Mouse (Mus musculus): ENCODE measurements around the gene Pafah1b2. TPM values are rescaled to one million over a fixed set of nuclear protein-coding genes. Genes with fewer than 3 reads are reported as not detected.
A peak's percentile ranks its signal among the peaks of the same experiment; 100 is the strongest.

The Pafah1b2 gene
- polyA plus RNA-seq, 1 experiment from 2014 or later, result 290 TPM

- ATAC-seq (replicated peaks), result no peak
- WGBS, result 93% methylated on average over 6 of the region's 6 CpGs
- Histone ChIP-seq H3K4me3 (no peak overlapping the region), H3K27ac (no peak overlapping the region), H3K4me1 (peaks cover 34% of the 10 kb centered on the region), H3K4me2 (no peak overlapping the region), H3K27me3 (replicated peaks) (no peaks in the 10 kb centered on the region), H3K9ac (no peak overlapping the region), H3K36me3 (replicated peaks) (no peaks in the 10 kb centered on the region), H3K9me3 (no peaks in the 10 kb centered on the region)
Observed at GRCm38 (mm10) chr9:46018316-46018715, 5.8 kb upstream of the Pafah1b2 start.

- H3K4me1 ChIP-seq, result peaks cover 42% of the 10 kb centered on the region
- WGBS, result 62% methylated on average over 4 of the region's 4 CpGs
Observed at GRCm38 (mm10) chr9:46016417-46016816, 3.9 kb upstream of the Pafah1b2 start.

GRCm38 (mm10) chr9:46015831-46016230, 3.3 kb upstream of the Pafah1b2 start:
- peaks cover 44% of the 10 kb centered on the region for H3K4me1 ChIP-seq
- ATAC-seq (replicated peaks), result no peak
- H3K36me3 ChIP-seq (replicated peaks), result no peaks in the 10 kb centered on the region
- 15% methylated on average over 9 of the region's 9 CpGs for WGBS
- H3K4me3 ChIP-seq, result no peak overlapping the region
- no peaks in the 10 kb centered on the region for H3K9me3 ChIP-seq
- H3K27ac ChIP-seq, result peak overlapping the region; percentile 59; the same call in 1 of the 2 replicates
- no peak overlapping the region for H3K9ac ChIP-seq
- no peaks in the 10 kb centered on the region for H3K27me3 ChIP-seq (replicated peaks)
- peak overlapping the region; percentile 76 for H3K4me2 ChIP-seq

More at GRCm38 (mm10) chr9:46016417-46016816, 3.9 kb upstream of the Pafah1b2 start:
- Histone ChIP-seq H3K4me3 (no peak overlapping the region), H3K27ac (no peak overlapping the region), H3K36me3 (replicated peaks) (no peaks in the 10 kb centered on the region), H3K9me3 (no peaks in the 10 kb centered on the region), H3K4me2 (no peak overlapping the region; the same call in 1 of the 2 replicates), H3K9ac (no peak overlapping the region), H3K27me3 (replicated peaks) (no peaks in the 10 kb centered on the region)
- no peak for ATAC-seq (replicated peaks)

- WGBS, result 25% methylated on average over 8 of the region's 8 CpGs
- H3K27ac ChIP-seq, result peak overlapping the region; percentile 59
- H3K4me1 ChIP-seq, result peaks cover 44% of the 10 kb centered on the region
Observed at GRCm38 (mm10) chr9:46015081-46015551, 2.6 kb upstream of the Pafah1b2 start.

GRCm38 (mm10) chr9:46014251-46014681, 1.8 kb upstream of the Pafah1b2 start:
- H3K4me2 ChIP-seq, result peak overlapping the region; percentile 76
- H3K9ac ChIP-seq, result peak overlapping the region; percentile 34; the same call in 1 of the 2 replicates
- no peak for ATAC-seq (replicated peaks)
- peak overlapping the region; percentile 100 for H3K4me3 ChIP-seq
- H3K4me1 ChIP-seq, result peaks cover 44% of the 10 kb centered on the region
- H3K36me3 ChIP-seq (replicated peaks), result no peaks in the 10 kb centered on the region
- WGBS, result 4% methylated on average over 10 of the region's 10 CpGs
- H3K9me3 ChIP-seq, result no peaks in the 10 kb centered on the region
- no peak overlapping the region for H3K27ac ChIP-seq
- H3K27me3 ChIP-seq (replicated peaks), result no peaks in the 10 kb centered on the region

More at GRCm38 (mm10) chr9:46015081-46015551, 2.6 kb upstream of the Pafah1b2 start:
- Histone ChIP-seq H3K36me3 (replicated peaks) (no peaks in the 10 kb centered on the region), H3K4me3 (peak overlapping the region; percentile 100; the same call in 1 of the 2 replicates), H3K9me3 (no peaks in the 10 kb centered on the region), H3K9ac (no peak overlapping the region), H3K4me2 (peak overlapping the region; percentile 76), H3K27me3 (replicated peaks) (no peaks in the 10 kb centered on the region)
- ATAC-seq (replicated peaks), result no peak

- Histone ChIP-seq H3K4me2 (peak overlapping the region; percentile 76), H3K27ac (peak overlapping the region; percentile 91), H3K9me3 (no peaks in the 10 kb centered on the region), H3K4me3 (peak overlapping the region; percentile 100), H3K27me3 (replicated peaks) (no peaks in the 10 kb centered on the region), H3K4me1 (peaks cover 44% of the 10 kb centered on the region), H3K9ac (peak overlapping the region; percentile 99), H3K36me3 (replicated peaks) (no peaks in the 10 kb centered on the region)
- WGBS, result 1% methylated on average over 5 of the region's 5 CpGs
- ATAC-seq (replicated peaks), result no peak
Observed at GRCm38 (mm10) chr9:46013616-46014015, 1.1 kb upstream of the Pafah1b2 start.

- Histone ChIP-seq H3K9me3 (no peaks in the 10 kb centered on the region), H3K36me3 (replicated peaks) (no peaks in the 10 kb centered on the region), H3K27ac (peak overlapping the region; percentile 91), H3K27me3 (replicated peaks) (no peaks in the 10 kb centered on the region), H3K4me3 (peak overlapping the region; percentile 100), H3K9ac (peak overlapping the region; percentile 99), H3K4me2 (peak overlapping the region; percentile 76), H3K4me1 (peaks cover 44% of the 10 kb centered on the region)
- peak; percentile 77 for ATAC-seq (replicated peaks)
- WGBS, result under 1% methylated on average over 40 of the region's 46 CpGs
Observed at GRCm38 (mm10) chr9:46013009-46013586, 608 bp upstream of the Pafah1b2 start.

- H3K9ac ChIP-seq, result no peak overlapping the region
- peaks cover 40% of the 10 kb centered on the region for H3K4me1 ChIP-seq
- H3K36me3 ChIP-seq (replicated peaks), result no peaks in the 10 kb centered on the region
- no peaks in the 10 kb centered on the region for H3K9me3 ChIP-seq
- H3K4me2 ChIP-seq, result peak overlapping the region; percentile 76
- H3K4me3 ChIP-seq, result peak overlapping the region; percentile 100; the same call in 1 of the 2 replicates
- WGBS, result 44% methylated on average over 3 of the region's 3 CpGs
- ATAC-seq (replicated peaks), result no peak
- peak overlapping the region; percentile 91; the same call in 1 of the 2 replicates for H3K27ac ChIP-seq
- no peaks in the 10 kb centered on the region for H3K27me3 ChIP-seq (replicated peaks)
Observed at GRCm38 (mm10) chr9:46011094-46011970, 1.2 kb downstream of the Pafah1b2 start.

GRCm38 (mm10) chr9:46009669-46009983, 2.9 kb downstream of the Pafah1b2 start:
- no peaks in the 10 kb centered on the region for H3K36me3 ChIP-seq (replicated peaks)
- H3K9me3 ChIP-seq, result no peaks in the 10 kb centered on the region
- WGBS, result 61% methylated on average over 1 of the region's 1 CpGs
- H3K4me3 ChIP-seq, result no peak overlapping the region
- no peak for ATAC-seq (replicated peaks)
- H3K4me1 ChIP-seq, result peaks cover 23% of the 10 kb centered on the region
- no peak overlapping the region for H3K4me2 ChIP-seq
- no peak overlapping the region for H3K27ac ChIP-seq
- no peak overlapping the region for H3K9ac ChIP-seq
- H3K27me3 ChIP-seq (replicated peaks), result no peaks in the 10 kb centered on the region

GRCm38 (mm10) chr9:46008931-46009668, 3.4 kb downstream of the Pafah1b2 start:
- 75% methylated on average over 7 of the region's 7 CpGs for WGBS

GRCm38 (mm10) chr9:46006224-46006623, 6.3 kb downstream of the Pafah1b2 start:
- no peaks in the 10 kb centered on the region for H3K9me3 ChIP-seq
- ATAC-seq (replicated peaks), result no peak
- H3K27ac ChIP-seq, result no peak overlapping the region
- 53% methylated on average over 5 of the region's 5 CpGs for WGBS
- no peak overlapping the region for H3K4me2 ChIP-seq
- H3K4me3 ChIP-seq, result no peak overlapping the region
- peaks cover 3% of the 10 kb centered on the region for H3K4me1 ChIP-seq
- no peak overlapping the region for H3K9ac ChIP-seq
- H3K36me3 ChIP-seq (replicated peaks), result no peaks in the 10 kb centered on the region
- no peaks in the 10 kb centered on the region for H3K27me3 ChIP-seq (replicated peaks)

More at GRCm38 (mm10) chr9:46008931-46009668, 3.4 kb downstream of the Pafah1b2 start:
- H3K4me3 ChIP-seq, result no peak overlapping the region
- no peak overlapping the region for H3K27ac ChIP-seq
- peaks cover 18% of the 10 kb centered on the region for H3K4me1 ChIP-seq
- H3K27me3 ChIP-seq (replicated peaks), result no peaks in the 10 kb centered on the region
- H3K9me3 ChIP-seq, result no peaks in the 10 kb centered on the region
- H3K9ac ChIP-seq, result no peak overlapping the region
- H3K4me2 ChIP-seq, result no peak overlapping the region
- H3K36me3 ChIP-seq (replicated peaks), result no peaks in the 10 kb centered on the region
- ATAC-seq (replicated peaks), result no peak

GRCm38 (mm10) chr9:46004529-46004928, 8.0 kb downstream of the Pafah1b2 start:
- WGBS, result 62% methylated on average over 3 of the region's 3 CpGs
- Histone ChIP-seq H3K4me3 (no peak overlapping the region), H3K27me3 (replicated peaks) (no peaks in the 10 kb centered on the region), H3K4me2 (no peak overlapping the region), H3K36me3 (replicated peaks) (no peaks in the 10 kb centered on the region), H3K4me1 (peaks cover 3% of the 10 kb centered on the region), H3K27ac (no peak overlapping the region), H3K9me3 (no peaks in the 10 kb centered on the region), H3K9ac (no peak overlapping the region)
- no peak for ATAC-seq (replicated peaks)
